Mouse (Mus musculus): ENCODE results near the gene Car3. TPM values are rescaled to one million over a fixed set of nuclear protein-coding genes. Genes with fewer than 3 reads are reported as not detected.

The Car3 gene
- polyA plus RNA-seq, 1 experiment, result 26.3 TPM

DNA sequence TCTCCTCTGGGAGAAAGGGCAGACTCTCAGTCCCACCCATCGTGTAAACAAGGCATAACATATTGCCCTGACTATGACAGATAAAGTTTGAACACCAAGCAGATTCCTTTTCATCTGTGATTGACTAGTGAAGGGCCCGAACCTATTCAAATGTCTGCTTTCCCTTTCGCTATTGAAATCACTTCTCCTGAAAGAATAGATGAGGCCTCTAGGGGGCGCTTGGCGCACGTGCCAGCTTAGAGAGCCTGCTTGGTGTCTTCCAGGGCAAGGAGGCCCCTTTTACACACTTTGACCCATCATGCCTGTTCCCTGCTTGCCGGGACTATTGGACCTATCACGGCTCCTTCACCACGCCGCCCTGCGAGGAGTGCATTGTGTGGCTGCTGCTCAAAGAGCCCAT lies 6.5 kb downstream of the Car3 start:
- Histone ChIP-seq H3K27me3 (ENCODE audit: control insufficient read depth, insufficient read depth, insufficient read length) (no peaks in the 10 kb centered on the region), H3K36me3 (ENCODE audit: control insufficient read depth, insufficient read depth) (no peaks in the 10 kb centered on the region), H3ac (ENCODE audit: control insufficient read depth, insufficient read length, low read depth) (no peak overlapping the region), H3K79me3 (ENCODE audit: low read depth) (no peaks in the 10 kb centered on the region), H3K4me3 (ENCODE audit: insufficient read depth, poor library complexity, severe bottlenecking) (no peak overlapping the region), H3K79me2 (ENCODE audit: control insufficient read depth, insufficient read depth) (no peaks in the 10 kb centered on the region)
- TF ChIP-seq FOSL1 (IDR thresholded peaks at IDR 0.05; ENCODE audit: insufficient read depth, low read length, poor library complexity, severe bottlenecking) (no peak), USF1 (IDR thresholded peaks at IDR 0.05; ENCODE audit: low read depth) (no peak)

GRCm38 (mm10) chr3:14870528-14870927 lies 7.2 kb downstream of the Car3 start:
- Histone ChIP-seq H3K27me3 (ENCODE audit: control insufficient read depth, insufficient read depth, insufficient read length) (no peaks in the 10 kb centered on the region), H3ac (ENCODE audit: control insufficient read depth, insufficient read length, low read depth) (no peak overlapping the region), H3K36me3 (ENCODE audit: control insufficient read depth, insufficient read depth) (no peaks in the 10 kb centered on the region), H3K4me3 (ENCODE audit: insufficient read depth, poor library complexity, severe bottlenecking) (no peak overlapping the region), H3K79me2 (ENCODE audit: control insufficient read depth, insufficient read depth) (no peaks in the 10 kb centered on the region), H3K79me3 (ENCODE audit: low read depth) (no peaks in the 10 kb centered on the region)
- no peak for TF ChIP-seq MAX (IDR thresholded peaks at IDR 0.05)
- no peak for TF ChIP-seq USF1 (IDR thresholded peaks at IDR 0.05; ENCODE audit: low read depth)
- no peak for TF ChIP-seq MYOD1 (IDR thresholded peaks at IDR 0.05; ENCODE audit: control insufficient read depth, insufficient read length, low read depth)
- no peak for TF ChIP-seq CEBPB (IDR thresholded peaks at IDR 0.05; ENCODE audit: low read depth)
- no peak for TF ChIP-seq CTCF (IDR thresholded peaks at IDR 0.05; ENCODE audit: control insufficient read depth, insufficient read depth, insufficient read length)
- no peak for TF ChIP-seq MYOG (IDR thresholded peaks at IDR 0.05; ENCODE audit: control insufficient read depth, extremely low read depth, insufficient read length)
- no peak for TF ChIP-seq FOSL1 (IDR thresholded peaks at IDR 0.05; ENCODE audit: insufficient read depth, low read length, poor library complexity, severe bottlenecking)

DNA sequence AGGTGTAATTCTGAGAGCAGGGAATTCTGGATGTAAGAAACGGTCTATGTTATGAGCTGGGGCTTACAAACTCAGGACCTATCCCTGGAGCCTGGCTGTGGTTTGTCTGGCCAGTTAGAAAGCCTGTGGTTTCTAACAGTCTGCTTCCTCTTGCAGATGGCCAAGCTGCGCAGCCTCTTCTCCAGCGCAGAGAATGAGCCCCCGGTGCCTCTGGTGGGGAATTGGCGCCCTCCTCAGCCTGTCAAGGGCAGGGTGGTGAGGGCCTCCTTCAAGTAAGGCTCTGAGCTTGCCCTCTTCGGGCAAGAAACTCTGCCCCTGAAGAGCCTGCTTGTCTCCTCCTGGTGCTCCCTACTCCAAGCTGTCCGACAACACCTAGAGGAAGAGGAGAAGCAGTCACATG lies 8.1 kb downstream of the Car3 start:
- H3K27me3 ChIP-seq (ENCODE audit: control insufficient read depth, insufficient read depth, insufficient read length), result no peaks in the 10 kb centered on the region
- no peak overlapping the region for H3ac ChIP-seq (ENCODE audit: control insufficient read depth, insufficient read length, low read depth)
- TF ChIP-seq CTCF (IDR thresholded peaks at IDR 0.05; ENCODE audit: control insufficient read depth, insufficient read depth, insufficient read length) (peak; percentile 46), USF1 (IDR thresholded peaks at IDR 0.05; ENCODE audit: low read depth) (no peak)
- H3K4me3 ChIP-seq (ENCODE audit: insufficient read depth, poor library complexity, severe bottlenecking), result no peak overlapping the region
- no peaks in the 10 kb centered on the region for H3K79me3 ChIP-seq (ENCODE audit: low read depth)
- no peaks in the 10 kb centered on the region for H3K79me2 ChIP-seq (ENCODE audit: control insufficient read depth, insufficient read depth)
- H3K36me3 ChIP-seq (ENCODE audit: control insufficient read depth, insufficient read depth), result no peaks in the 10 kb centered on the region

DNA sequence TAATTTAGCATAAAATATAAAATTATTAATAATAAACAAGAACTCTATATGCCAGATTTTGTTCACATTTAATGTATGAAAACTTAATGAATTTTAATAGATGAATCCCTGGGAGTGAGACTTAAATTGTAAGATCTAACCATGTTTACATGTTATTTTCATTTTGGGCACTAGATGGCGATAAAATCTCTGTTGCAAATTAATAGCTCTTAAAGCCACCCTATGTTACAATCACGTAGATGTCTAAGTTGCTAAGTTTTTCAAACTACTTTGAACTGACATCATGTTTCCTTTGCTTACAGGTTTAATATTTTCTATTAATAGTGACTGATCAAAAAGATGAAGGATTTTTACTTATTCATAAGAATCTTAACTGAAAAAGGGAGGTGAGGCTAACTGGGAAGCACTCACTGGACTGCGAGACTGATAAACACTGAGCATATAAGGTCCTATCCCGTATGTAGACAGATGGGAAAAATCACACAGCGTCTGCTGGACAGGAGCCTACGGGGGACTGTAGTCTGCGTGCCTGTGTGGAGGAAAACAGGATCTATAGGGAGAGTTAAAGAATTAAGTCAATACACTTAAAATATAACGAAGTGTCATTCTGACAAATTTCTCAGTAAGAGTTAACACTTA lies 11.2 kb downstream of the Car3 start:
- TF ChIP-seq MYOD1 (IDR thresholded peaks at IDR 0.05; ENCODE audit: control insufficient read depth, insufficient read length, low read depth), result no peak
- no peak for TF ChIP-seq FOSL1 (IDR thresholded peaks at IDR 0.05; ENCODE audit: insufficient read depth, low read length, poor library complexity, severe bottlenecking)
- TF ChIP-seq CEBPB (IDR thresholded peaks at IDR 0.05; ENCODE audit: low read depth), result no peak
- TF ChIP-seq MAX (IDR thresholded peaks at IDR 0.05), result no peak
- TF ChIP-seq USF1 (IDR thresholded peaks at IDR 0.05; ENCODE audit: low read depth), result no peak
- no peak for TF ChIP-seq CTCF (IDR thresholded peaks at IDR 0.05; ENCODE audit: control insufficient read depth, insufficient read depth, insufficient read length)
- no peak for TF ChIP-seq MYOG (IDR thresholded peaks at IDR 0.05; ENCODE audit: control insufficient read depth, extremely low read depth, insufficient read length)

GRCm38 (mm10) chr3:14876325-14876918 lies 13.1 kb downstream of the Car3 start:
- Histone ChIP-seq H3K79me2 (ENCODE audit: control insufficient read depth, insufficient read depth) (no peaks in the 10 kb centered on the region), H3K27me3 (ENCODE audit: control insufficient read depth, insufficient read depth, insufficient read length) (no peaks in the 10 kb centered on the region), H3K79me3 (ENCODE audit: low read depth) (no peaks in the 10 kb centered on the region), H3K4me3 (ENCODE audit: insufficient read depth, poor library complexity, severe bottlenecking) (no peak overlapping the region), H3ac (ENCODE audit: control insufficient read depth, insufficient read length, low read depth) (no peak overlapping the region), H3K36me3 (ENCODE audit: control insufficient read depth, insufficient read depth) (no peaks in the 10 kb centered on the region)
- no peak for TF ChIP-seq CEBPB (IDR thresholded peaks at IDR 0.05; ENCODE audit: low read depth)
- TF ChIP-seq MYOD1 (IDR thresholded peaks at IDR 0.05; ENCODE audit: control insufficient read depth, insufficient read length, low read depth), result no peak
- TF ChIP-seq MYOG (IDR thresholded peaks at IDR 0.05; ENCODE audit: control insufficient read depth, extremely low read depth, insufficient read length), result no peak
- TF ChIP-seq USF1 (IDR thresholded peaks at IDR 0.05; ENCODE audit: low read depth), result no peak
- TF ChIP-seq FOSL1 (IDR thresholded peaks at IDR 0.05; ENCODE audit: insufficient read depth, low read length, poor library complexity, severe bottlenecking), result no peak
- TF ChIP-seq CTCF (IDR thresholded peaks at IDR 0.05; ENCODE audit: control insufficient read depth, insufficient read depth, insufficient read length), result no peak
- no peak for TF ChIP-seq MAX (IDR thresholded peaks at IDR 0.05)

More for the DNA sequence above, 11.2 kb downstream of the Car3 start:
- Histone ChIP-seq H3K27me3 (ENCODE audit: control insufficient read depth, insufficient read depth, insufficient read length) (no peaks in the 10 kb centered on the region), H3K79me3 (ENCODE audit: low read depth) (no peaks in the 10 kb centered on the region), H3K4me3 (ENCODE audit: insufficient read depth, poor library complexity, severe bottlenecking) (no peak overlapping the region), H3ac (ENCODE audit: control insufficient read depth, insufficient read length, low read depth) (no peak overlapping the region), H3K36me3 (ENCODE audit: control insufficient read depth, insufficient read depth) (no peaks in the 10 kb centered on the region), H3K79me2 (ENCODE audit: control insufficient read depth, insufficient read depth) (no peaks in the 10 kb centered on the region)

GRCm38 (mm10) chr3:14877251-14877909 lies 14.1 kb downstream of the Car3 start:
- H3K27me3 ChIP-seq (ENCODE audit: control insufficient read depth, insufficient read depth, insufficient read length), result no peaks in the 10 kb centered on the region
- H3K79me3 ChIP-seq (ENCODE audit: low read depth), result no peaks in the 10 kb centered on the region
- no peak overlapping the region for H3ac ChIP-seq (ENCODE audit: control insufficient read depth, insufficient read length, low read depth)
- no peak for TF ChIP-seq USF1 (IDR thresholded peaks at IDR 0.05; ENCODE audit: low read depth)
- no peak overlapping the region for H3K4me3 ChIP-seq (ENCODE audit: insufficient read depth, poor library complexity, severe bottlenecking)
- no peaks in the 10 kb centered on the region for H3K79me2 ChIP-seq (ENCODE audit: control insufficient read depth, insufficient read depth)
- no peaks in the 10 kb centered on the region for H3K36me3 ChIP-seq (ENCODE audit: control insufficient read depth, insufficient read depth)
